Mouse (Mus musculus) G1E (cell line): ENCODE measurements around the gene Erp27.

Source experiments
- CTCF ChIP-seq: IDR thresholded peaks from 2 replicates; pipeline ENCODE4 v1.5.1; 2012; ENCODE audit warnings: low read depth, low read length, inconsistent platforms, mixed read lengths
- GATA1 ChIP-seq: IDR thresholded peaks from 2 replicates; pipeline ENCODE4 v1.6.1; 2012; ENCODE audit warnings: borderline replicate concordance, low read length, inconsistent platforms, mixed read lengths
- GATA2 ChIP-seq: IDR thresholded peaks from 2 replicates; pipeline ENCODE4 v1.6.1; 2012; ENCODE audit warnings: low read depth, low read length, inconsistent platforms, borderline replicate concordance
- TAL1 ChIP-seq: conservative IDR thresholded peaks from 2 replicates; pipeline ENCODE4 v1.6.1; 2012; ENCODE audit warnings: low read depth, low read length, inconsistent platforms, mixed read lengths

DNA sequence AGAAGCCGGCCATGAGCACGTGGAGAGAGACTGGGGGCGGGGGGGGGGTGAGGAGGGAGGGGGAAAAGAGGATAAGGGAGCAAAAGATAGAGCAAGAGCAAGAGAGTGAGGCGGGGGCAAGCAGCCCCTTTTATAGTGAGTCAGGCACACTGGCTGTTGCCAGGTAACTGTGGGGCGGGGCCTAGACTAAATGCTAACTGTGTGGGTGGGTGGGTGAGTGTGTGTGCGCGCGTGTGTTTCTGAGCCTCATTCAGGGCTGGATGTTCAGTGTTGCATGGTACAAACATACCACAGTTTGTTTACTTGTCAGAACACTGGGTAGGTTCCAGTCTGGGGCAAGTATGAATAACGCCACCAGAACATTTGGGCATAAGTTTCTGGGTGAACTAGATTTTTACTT lies 25.0 kb upstream of the Erp27 start:
- TF ChIP-seq CTCF (no peak), GATA2 (no peak), GATA1 (no peak), TAL1 (no peak)
